Mouse (Mus musculus): ENCODE measurements around the gene Krt76.
A peak's percentile ranks its signal among the peaks of the same experiment; 100 is the strongest.

The Krt76 gene

GRCm38 (mm10) chr15:101892820-101893219 lies at the start of gene Krt76:
Gene Krt76 (minus strand): TSS chr15:101892920.
- no peak for DNase-seq (ENCODE audit: low spot score)

GRCm38 (mm10) chr15:101941948-101942347 lies 49.2 kb upstream of the Krt76 start:
- DNase-seq (ENCODE audit: low spot score), result no peak

- no peak for DNase-seq (ENCODE audit: low spot score)
These were observed 47.6 kb upstream of the Krt76 start, which contains the start of gene Krt79 for GRCm38 (mm10) chr15:101940274-101940829. Gene Krt79 (minus strand): TSS chr15:101940324.

GRCm38 (mm10) chr15:101938600-101939308 lies 46.0 kb upstream of the Krt76 start:
- no peak for DNase-seq (ENCODE audit: low spot score)

- no peak for DNase-seq (ENCODE audit: low spot score)
These were observed 40.3 kb upstream of the Krt76 start for GRCm38 (mm10) chr15:101933024-101933423.

- DNase-seq (ENCODE audit: low spot score), result peak; percentile 29
These were observed 36.9 kb upstream of the Krt76 start for GRCm38 (mm10) chr15:101929666-101930065.

GRCm38 (mm10) chr15:101929087-101929486 lies 36.4 kb upstream of the Krt76 start:
- no peak for DNase-seq (ENCODE audit: low spot score)

GRCm38 (mm10) chr15:101927340-101928080 lies 34.8 kb upstream of the Krt76 start:
- DNase-seq (ENCODE audit: low spot score), result peak; percentile 47

GRCm38 (mm10) chr15:101925041-101925440 lies 32.3 kb upstream of the Krt76 start:
- no peak for DNase-seq (ENCODE audit: low spot score)

- no peak for DNase-seq (ENCODE audit: low spot score)
These were observed 31.9 kb upstream of the Krt76 start, which contains the start of gene Krt4 for GRCm38 (mm10) chr15:101924635-101925034. Gene Krt4 (minus strand): TSS chr15:101924735.

GRCm38 (mm10) chr15:101922296-101922695 lies 29.6 kb upstream of the Krt76 start:
- no peak for DNase-seq (ENCODE audit: low spot score)

- no peak for DNase-seq (ENCODE audit: low spot score)
These were observed 23.4 kb upstream of the Krt76 start for GRCm38 (mm10) chr15:101916072-101916471.

GRCm38 (mm10) chr15:101904849-101905248 lies 12.1 kb upstream of the Krt76 start:
- DNase-seq (ENCODE audit: low spot score), result no peak

GRCm38 (mm10) chr15:101902171-101903149 lies 9.7 kb upstream of the Krt76 start:
- no peak for DNase-seq (ENCODE audit: low spot score)

- no peak for DNase-seq (ENCODE audit: low spot score)
These were observed 2.5 kb upstream of the Krt76 start for GRCm38 (mm10) chr15:101895216-101895615.

- no peak for DNase-seq (ENCODE audit: low spot score)
These were observed 12.9 kb downstream of the Krt76 start for GRCm38 (mm10) chr15:101879776-101880175.

- no peak for DNase-seq (ENCODE audit: low spot score)
These were observed 14.7 kb downstream of the Krt76 start for GRCm38 (mm10) chr15:101878041-101878440.

- DNase-seq (ENCODE audit: low spot score), result no peak
These were observed 18.3 kb downstream of the Krt76 start for GRCm38 (mm10) chr15:101874383-101874782.

- DNase-seq (ENCODE audit: low spot score), result no peak
These were observed 19.5 kb downstream of the Krt76 start for GRCm38 (mm10) chr15:101873231-101873630.

- DNase-seq (ENCODE audit: low spot score), result no peak
These were observed 23.3 kb downstream of the Krt76 start, which contains the start of gene Krt77 for GRCm38 (mm10) chr15:101869431-101869830. Gene Krt77 (minus strand): TSS chr15:101869705.

- DNase-seq (ENCODE audit: low spot score), result no peak
These were observed 26.0 kb downstream of the Krt76 start for GRCm38 (mm10) chr15:101866754-101867153.
